Mouse (Mus musculus): ENCODE measurements around the gene Lzic.

The Lzic gene

GRCm38 (mm10) chr4:149477078-149477477, 8.0 kb upstream of the Lzic start, which contains the start of gene Tmem274:
TSS of gene Tmem274 (plus strand) at chr4:149477378.
- no peak for DNase-seq (ENCODE audit: low spot score in 2 of 2)

- no peak for DNase-seq (ENCODE audit: low spot score in 2 of 2)
Measured at GRCm38 (mm10) chr4:149484566-149484965, 463 bp upstream of the Lzic start.

GRCm38 (mm10) chr4:149485825-149486206, 787 bp downstream of the Lzic start:
- no peak for DNase-seq (ENCODE audit: low spot score in 2 of 2)

GRCm38 (mm10) chr4:149487729-149488128, 2.7 kb downstream of the Lzic start:
- no peak for DNase-seq (ENCODE audit: low spot score in 2 of 2)

- peak in 1 of 2 experiments; percentile 5 for DNase-seq (ENCODE audit: low spot score in 2 of 2)
Measured at GRCm38 (mm10) chr4:149489415-149490240, 4.6 kb downstream of the Lzic start.

- DNase-seq (ENCODE audit: low spot score in 2 of 2): no peak
Measured at GRCm38 (mm10) chr4:149491151-149491550, 6.1 kb downstream of the Lzic start.

GRCm38 (mm10) chr4:149496612-149497011, 11.6 kb downstream of the Lzic start:
- DNase-seq (ENCODE audit: low spot score in 2 of 2): no peak

GRCm38 (mm10) chr4:149498901-149499300, 13.9 kb downstream of the Lzic start:
- DNase-seq (ENCODE audit: low spot score in 2 of 2): no peak

- DNase-seq (ENCODE audit: low spot score in 2 of 2): no peak
Measured at GRCm38 (mm10) chr4:149499790-149500189, 14.8 kb downstream of the Lzic start.

GRCm38 (mm10) chr4:149504363-149504762, 19.3 kb downstream of the Lzic start:
- no peak for DNase-seq (ENCODE audit: low spot score in 2 of 2)

- no peak for DNase-seq (ENCODE audit: low spot score in 2 of 2)
Measured at GRCm38 (mm10) chr4:149504858-149505257, 19.8 kb downstream of the Lzic start.

- DNase-seq (ENCODE audit: low spot score in 2 of 2): no peak
Measured at GRCm38 (mm10) chr4:149505261-149505967, 20.4 kb downstream of the Lzic start.

- DNase-seq (ENCODE audit: low spot score in 2 of 2): no peak
Measured at GRCm38 (mm10) chr4:149506904-149507303, 21.9 kb downstream of the Lzic start.

GRCm38 (mm10) chr4:149511221-149511646, 26.2 kb downstream of the Lzic start:
- no peak for DNase-seq (ENCODE audit: low spot score in 2 of 2)

- DNase-seq (ENCODE audit: low spot score in 2 of 2): no peak
Measured at GRCm38 (mm10) chr4:149512072-149512471, 27.0 kb downstream of the Lzic start.

- DNase-seq (ENCODE audit: low spot score in 2 of 2): no peak
Measured at GRCm38 (mm10) chr4:149515706-149516105, 30.7 kb downstream of the Lzic start.

GRCm38 (mm10) chr4:149517868-149518340, 32.9 kb downstream of the Lzic start, which contains the start of gene Ctnnbip1:
TSS of gene Ctnnbip1 (plus strand) at chr4:149518236.
- DNase-seq (ENCODE audit: low spot score in 2 of 2): peak; percentile 96 to 98

- DNase-seq (ENCODE audit: low spot score in 2 of 2): peak; percentile 3 to 26
Measured at GRCm38 (mm10) chr4:149518351-149519220, 33.6 kb downstream of the Lzic start.

- DNase-seq (ENCODE audit: low spot score in 2 of 2): no peak
Measured at GRCm38 (mm10) chr4:149521258-149521657, 36.2 kb downstream of the Lzic start.

GRCm38 (mm10) chr4:149523961-149524360, 38.9 kb downstream of the Lzic start:
- DNase-seq (ENCODE audit: low spot score in 2 of 2): no peak

- DNase-seq (ENCODE audit: low spot score in 2 of 2): no peak
Measured at GRCm38 (mm10) chr4:149525170-149525569, 40.1 kb downstream of the Lzic start.

GRCm38 (mm10) chr4:149525811-149526210, 40.8 kb downstream of the Lzic start:
- no peak for DNase-seq (ENCODE audit: low spot score in 2 of 2)

Data from urinary bladder, adult 18-20 months (tissue).